Mouse (Mus musculus): ENCODE measurements around the gene Kif3b.

DNA sequence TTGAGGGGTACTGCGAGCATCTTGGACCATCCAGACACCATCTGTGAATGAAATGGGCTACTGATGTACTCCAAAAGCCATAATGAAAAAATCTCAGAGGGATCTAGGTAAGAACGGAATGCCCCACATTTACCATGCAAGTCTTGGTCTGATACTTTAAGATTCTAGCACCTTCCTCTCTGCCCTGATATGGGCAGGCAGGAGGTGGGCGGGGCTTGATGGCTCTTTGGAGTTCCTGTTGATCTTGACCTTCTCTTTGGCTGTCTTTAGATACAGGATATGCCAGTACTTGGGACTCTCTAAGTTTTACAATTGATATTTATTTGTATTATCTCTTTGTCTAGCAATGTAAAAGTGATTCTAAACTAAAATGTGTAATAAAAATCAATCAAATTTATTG, 41.8 kb downstream of the Kif3b start:
- TF ChIP-seq CTCF (IDR thresholded peaks at IDR 0.05; ENCODE audit: low read depth) (no peak), EP300 (IDR thresholded peaks at IDR 0.05; ENCODE audit: low read depth) (no peak)
